Mouse (Mus musculus): Measurements from ENCODE around the gene Rgs6. TPM values are rescaled to one million over a fixed set of nuclear protein-coding genes. Genes with fewer than 3 reads are reported as not detected.

Gene Rgs6
- polyA plus RNA-seq, 1 experiment from 2014 or later, result 11.5 TPM

- WGBS, result 46% methylated on average over 4 of the region's 4 CpGs
- H3K4me3 ChIP-seq (ENCODE audit: low read length), result no peak overlapping the region
- ATAC-seq (replicated peaks; ENCODE audit: extremely low read depth, insufficient read depth, low FRiP score), result no peak
- H3K36me3 ChIP-seq (ENCODE audit: control insufficient read depth, insufficient read depth), result no peaks in the 10 kb centered on the region
- peak overlapping the region; percentile 30 for H3K9ac ChIP-seq (ENCODE audit: low read length)
- H3K4me1 ChIP-seq (ENCODE audit: control insufficient read depth, insufficient read depth, low read length), result peaks cover 12% of the 10 kb centered on the region
- no peaks in the 10 kb centered on the region for H3K27me3 ChIP-seq (ENCODE audit: control insufficient read depth, insufficient read depth, low read length)
- peak overlapping the region; percentile 58 for H3K27ac ChIP-seq (ENCODE audit: low read length)
- H3K9me3 ChIP-seq (replicated peaks; ENCODE audit: control insufficient read depth, low read length), result no peaks in the 10 kb centered on the region
- H3K4me2 ChIP-seq (ENCODE audit: low read depth, low read length), result no peak overlapping the region
These were observed 87.0 kb downstream of the Rgs6 start for GRCm38 (mm10) chr12:82675137-82675536.

DNA sequence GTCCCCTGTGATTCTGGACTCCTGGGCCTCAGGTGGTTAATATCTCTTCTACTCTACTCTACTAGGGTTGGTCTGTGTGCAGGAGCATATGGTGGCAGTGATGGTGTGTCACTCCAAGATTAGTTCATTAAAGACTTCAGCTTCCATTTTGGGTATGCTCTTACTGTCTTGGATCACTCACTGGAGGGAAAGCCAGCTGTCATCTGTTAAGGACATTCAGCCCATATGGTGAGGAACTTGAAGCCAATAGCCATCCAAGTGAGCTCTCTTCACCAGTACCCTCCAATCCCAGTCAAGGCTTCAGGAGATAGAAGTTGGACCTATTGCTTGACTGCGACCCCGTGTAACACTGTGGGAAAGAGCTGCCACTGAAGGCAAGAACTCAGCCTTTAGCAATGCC, 98.9 kb downstream of the Rgs6 start:
- 90% methylated on average over 2 of the region's 2 CpGs for WGBS
- no peak overlapping the region for H3K4me3 ChIP-seq (ENCODE audit: low read length)
- no peak overlapping the region for H3K9ac ChIP-seq (ENCODE audit: low read length)
- no peak overlapping the region for H3K4me2 ChIP-seq (ENCODE audit: low read depth, low read length)
- H3K9me3 ChIP-seq (replicated peaks; ENCODE audit: control insufficient read depth, low read length), result no peaks in the 10 kb centered on the region
- H3K27ac ChIP-seq (ENCODE audit: low read length), result no peak overlapping the region
- H3K36me3 ChIP-seq (ENCODE audit: control insufficient read depth, insufficient read depth), result no peaks in the 10 kb centered on the region
- no peak for ATAC-seq (replicated peaks; ENCODE audit: extremely low read depth, insufficient read depth, low FRiP score)
- no peaks in the 10 kb centered on the region for H3K27me3 ChIP-seq (ENCODE audit: control insufficient read depth, insufficient read depth, low read length)
- H3K4me1 ChIP-seq (ENCODE audit: control insufficient read depth, insufficient read depth, low read length), result no peaks in the 10 kb centered on the region

DNA sequence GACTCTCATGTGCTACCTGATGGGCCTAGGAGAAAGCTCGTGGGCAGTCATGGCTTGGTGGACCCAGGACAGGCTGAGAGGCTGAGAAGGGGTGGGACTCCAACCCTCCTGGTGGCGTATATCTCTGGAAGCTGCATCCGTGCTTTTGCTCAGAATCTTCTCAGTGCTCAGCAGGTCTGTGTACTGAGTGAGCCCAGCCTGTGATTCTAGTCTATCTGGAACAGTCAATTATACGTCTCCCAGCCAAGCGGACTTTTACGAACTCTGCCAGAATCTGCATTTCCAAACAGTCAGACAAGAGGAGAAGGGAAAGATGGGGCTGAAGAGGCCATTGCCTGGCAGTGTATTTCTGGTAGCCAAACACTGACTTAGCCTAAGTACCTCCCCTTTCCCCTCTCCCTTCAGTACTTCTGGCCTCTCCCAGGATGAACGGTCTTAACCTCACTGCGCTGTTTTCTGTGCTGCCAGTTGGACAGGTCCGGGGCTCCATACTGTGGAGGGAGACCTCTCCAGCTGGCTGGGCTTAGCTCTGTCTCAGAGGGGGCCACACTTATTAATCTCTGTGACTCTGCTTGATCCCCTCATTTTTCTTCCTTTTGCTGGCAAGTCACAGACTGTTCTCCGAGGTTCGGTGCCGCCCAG, 110.9 kb downstream of the Rgs6 start:
- Histone ChIP-seq H3K36me3 (ENCODE audit: control insufficient read depth, insufficient read depth) (no peaks in the 10 kb centered on the region), H3K9ac (ENCODE audit: low read length) (no peak overlapping the region), H3K4me1 (ENCODE audit: control insufficient read depth, insufficient read depth, low read length) (peaks cover 3% of the 10 kb centered on the region; the same call in 1 of the 2 replicates), H3K9me3 (replicated peaks; ENCODE audit: control insufficient read depth, low read length) (no peaks in the 10 kb centered on the region), H3K27ac (ENCODE audit: low read length) (no peak overlapping the region), H3K4me3 (ENCODE audit: low read length) (no peak overlapping the region), H3K27me3 (ENCODE audit: control insufficient read depth, insufficient read depth, low read length) (no peaks in the 10 kb centered on the region), H3K4me2 (ENCODE audit: low read depth, low read length) (no peak overlapping the region)
- 62% methylated on average over 12 of the region's 12 CpGs for WGBS
- no peak for ATAC-seq (replicated peaks; ENCODE audit: extremely low read depth, insufficient read depth, low FRiP score)

GRCm38 (mm10) chr12:82699528-82699905, 111.4 kb downstream of the Rgs6 start:
- 72% methylated on average over 3 of the region's 3 CpGs for WGBS
- ATAC-seq (replicated peaks; ENCODE audit: extremely low read depth, insufficient read depth, low FRiP score), result no peak
- H3K4me2 ChIP-seq (ENCODE audit: low read depth, low read length), result no peak overlapping the region
- peaks cover 3% of the 10 kb centered on the region; the same call in 1 of the 2 replicates for H3K4me1 ChIP-seq (ENCODE audit: control insufficient read depth, insufficient read depth, low read length)
- no peaks in the 10 kb centered on the region for H3K36me3 ChIP-seq (ENCODE audit: control insufficient read depth, insufficient read depth)
- no peaks in the 10 kb centered on the region for H3K9me3 ChIP-seq (replicated peaks; ENCODE audit: control insufficient read depth, low read length)
- H3K4me3 ChIP-seq (ENCODE audit: low read length), result no peak overlapping the region
- H3K27ac ChIP-seq (ENCODE audit: low read length), result no peak overlapping the region
- no peaks in the 10 kb centered on the region for H3K27me3 ChIP-seq (ENCODE audit: control insufficient read depth, insufficient read depth, low read length)
- H3K9ac ChIP-seq (ENCODE audit: low read length), result no peak overlapping the region

- no peak overlapping the region for H3K27ac ChIP-seq (ENCODE audit: low read length)
- no peak overlapping the region for H3K4me2 ChIP-seq (ENCODE audit: low read depth, low read length)
- peaks cover 3% of the 10 kb centered on the region; the same call in 1 of the 2 replicates for H3K4me1 ChIP-seq (ENCODE audit: control insufficient read depth, insufficient read depth, low read length)
- no peaks in the 10 kb centered on the region for H3K9me3 ChIP-seq (replicated peaks; ENCODE audit: control insufficient read depth, low read length)
- H3K4me3 ChIP-seq (ENCODE audit: low read length), result no peak overlapping the region
- H3K9ac ChIP-seq (ENCODE audit: low read length), result no peak overlapping the region
- no peak for ATAC-seq (replicated peaks; ENCODE audit: extremely low read depth, insufficient read depth, low FRiP score)
- no peaks in the 10 kb centered on the region for H3K36me3 ChIP-seq (ENCODE audit: control insufficient read depth, insufficient read depth)
- 81% methylated on average over 10 of the region's 10 CpGs for WGBS
- H3K27me3 ChIP-seq (ENCODE audit: control insufficient read depth, insufficient read depth, low read length), result no peaks in the 10 kb centered on the region
These were observed 112.1 kb downstream of the Rgs6 start for GRCm38 (mm10) chr12:82700241-82700640.

DNA sequence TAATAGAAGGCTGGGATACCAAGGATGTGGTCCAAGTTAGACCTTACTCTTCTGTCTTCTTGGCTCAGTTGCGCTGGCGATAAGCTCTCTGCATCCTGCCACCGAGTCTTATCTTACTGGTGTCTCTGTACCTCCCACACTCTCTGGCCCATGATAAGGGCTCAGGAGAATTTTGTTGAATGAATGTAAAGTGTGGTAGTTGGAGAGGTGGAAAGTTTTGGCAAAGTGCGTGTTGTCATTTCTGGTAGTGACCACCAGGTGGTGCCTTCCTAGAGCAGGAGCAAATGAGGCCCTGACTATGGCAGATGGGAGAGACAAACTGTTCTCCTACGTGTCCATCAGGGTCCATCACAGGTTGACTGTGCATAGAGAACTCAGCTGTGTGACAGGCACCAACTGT, 112.7 kb downstream of the Rgs6 start:
- WGBS, result 30% methylated on average over 5 of the region's 5 CpGs
- ATAC-seq (replicated peaks; ENCODE audit: extremely low read depth, insufficient read depth, low FRiP score), result no peak
- no peaks in the 10 kb centered on the region for H3K27me3 ChIP-seq (ENCODE audit: control insufficient read depth, insufficient read depth, low read length)
- H3K9ac ChIP-seq (ENCODE audit: low read length), result no peak overlapping the region
- no peak overlapping the region for H3K4me3 ChIP-seq (ENCODE audit: low read length)
- no peaks in the 10 kb centered on the region for H3K36me3 ChIP-seq (ENCODE audit: control insufficient read depth, insufficient read depth)
- H3K4me1 ChIP-seq (ENCODE audit: control insufficient read depth, insufficient read depth, low read length), result peaks cover 3% of the 10 kb centered on the region; the same call in 1 of the 2 replicates
- H3K27ac ChIP-seq (ENCODE audit: low read length), result no peak overlapping the region
- H3K4me2 ChIP-seq (ENCODE audit: low read depth, low read length), result no peak overlapping the region
- no peaks in the 10 kb centered on the region for H3K9me3 ChIP-seq (replicated peaks; ENCODE audit: control insufficient read depth, low read length)

DNA sequence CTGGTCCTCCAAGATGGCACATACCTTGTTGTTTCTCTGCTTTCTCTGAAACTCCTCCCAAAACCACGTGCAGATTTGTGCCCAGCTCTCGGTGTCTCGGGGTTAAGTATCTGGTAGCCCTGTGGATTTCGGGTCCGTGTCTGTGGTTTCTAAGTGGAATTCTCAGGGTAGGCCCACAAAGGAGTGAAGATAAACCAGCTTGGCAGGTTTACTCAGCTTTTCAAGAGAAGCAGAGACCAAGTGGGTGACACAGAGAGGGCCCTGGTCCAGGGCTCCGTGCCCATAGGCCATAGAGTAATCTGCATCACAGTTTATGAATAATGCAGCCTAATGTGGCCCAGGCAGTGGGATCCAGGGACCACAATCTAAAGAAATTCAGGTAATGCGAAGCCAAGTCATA, 113.3 kb downstream of the Rgs6 start:
- Histone ChIP-seq H3K4me2 (ENCODE audit: low read depth, low read length) (no peak overlapping the region), H3K4me3 (ENCODE audit: low read length) (no peak overlapping the region), H3K9ac (ENCODE audit: low read length) (no peak overlapping the region), H3K27ac (ENCODE audit: low read length) (no peak overlapping the region), H3K9me3 (replicated peaks; ENCODE audit: control insufficient read depth, low read length) (no peaks in the 10 kb centered on the region), H3K27me3 (ENCODE audit: control insufficient read depth, insufficient read depth, low read length) (no peaks in the 10 kb centered on the region), H3K4me1 (ENCODE audit: control insufficient read depth, insufficient read depth, low read length) (peaks cover 3% of the 10 kb centered on the region; the same call in 1 of the 2 replicates), H3K36me3 (ENCODE audit: control insufficient read depth, insufficient read depth) (no peaks in the 10 kb centered on the region)
- 73% methylated on average over 7 of the region's 7 CpGs for WGBS
- no peak for ATAC-seq (replicated peaks; ENCODE audit: extremely low read depth, insufficient read depth, low FRiP score)

GRCm38 (mm10) chr12:82710376-82710775, 122.3 kb downstream of the Rgs6 start:
- no peak overlapping the region for H3K27ac ChIP-seq (ENCODE audit: low read length)
- no peak overlapping the region for H3K4me2 ChIP-seq (ENCODE audit: low read depth, low read length)
- no peak overlapping the region for H3K4me3 ChIP-seq (ENCODE audit: low read length)
- no peak for ATAC-seq (replicated peaks; ENCODE audit: extremely low read depth, insufficient read depth, low FRiP score)
- H3K27me3 ChIP-seq (ENCODE audit: control insufficient read depth, insufficient read depth, low read length), result no peaks in the 10 kb centered on the region
- H3K9ac ChIP-seq (ENCODE audit: low read length), result no peak overlapping the region
- no peaks in the 10 kb centered on the region for H3K9me3 ChIP-seq (replicated peaks; ENCODE audit: control insufficient read depth, low read length)
- H3K4me1 ChIP-seq (ENCODE audit: control insufficient read depth, insufficient read depth, low read length), result no peaks in the 10 kb centered on the region
- no peaks in the 10 kb centered on the region for H3K36me3 ChIP-seq (ENCODE audit: control insufficient read depth, insufficient read depth)

- ATAC-seq (replicated peaks; ENCODE audit: extremely low read depth, insufficient read depth, low FRiP score), result no peak
- Histone ChIP-seq H3K9me3 (replicated peaks; ENCODE audit: control insufficient read depth, low read length) (no peaks in the 10 kb centered on the region), H3K36me3 (ENCODE audit: control insufficient read depth, insufficient read depth) (no peaks in the 10 kb centered on the region), H3K4me1 (ENCODE audit: control insufficient read depth, insufficient read depth, low read length) (no peaks in the 10 kb centered on the region), H3K4me3 (ENCODE audit: low read length) (no peak overlapping the region), H3K27ac (ENCODE audit: low read length) (no peak overlapping the region), H3K9ac (ENCODE audit: low read length) (no peak overlapping the region), H3K27me3 (ENCODE audit: control insufficient read depth, insufficient read depth, low read length) (no peaks in the 10 kb centered on the region), H3K4me2 (ENCODE audit: low read depth, low read length) (no peak overlapping the region)
- 62% methylated on average over 2 of the region's 2 CpGs for WGBS
These were observed 126.2 kb downstream of the Rgs6 start for GRCm38 (mm10) chr12:82714284-82714683.
